Mouse (Mus musculus) stomach, postnatal 0 days (tissue): ENCODE data around the gene Angpt4.

Experiments used
- CTCF ChIP-seq: IDR thresholded peaks from 2 replicates; pipeline ENCODE4 v1.5.1; 2016; ENCODE audit warnings: antibody characterized with exemption, low read depth, mild to moderate bottlenecking, moderate library complexity
- EP300 ChIP-seq: optimal IDR thresholded peaks from 2 replicates; pipeline ENCODE3; 2016; ENCODE audit warnings: antibody characterized with exemption

GRCm38 (mm10) chr2:151921596-151921995 lies 10.6 kb downstream of the Angpt4 start:
- TF ChIP-seq CTCF (no peak), EP300 (no peak)
